Mouse (Mus musculus): ENCODE results near the gene Gm13101. TPM values are rescaled to one million over a fixed set of nuclear protein-coding genes. Genes with fewer than 3 reads are reported as not detected.
"Not testable (repeated sequence)": the region's sequence is repeated elsewhere in the genome, so short reads cannot be mapped to it uniquely, and the experiment has no call there.

Gm13101 gene
- not detected for total RNA-seq (2021)

- DNase-seq; intact Hi-C loops (cut with DNase I): not testable (repeated sequence)
Observed at GRCm38 (mm10) chr4:143966850-143967249, at the start of gene Gm13101. Gene Gm13101, minus strand, starts transcription at chr4:143966950.

GRCm38 (mm10) chr4:143994269-143994668, 27.5 kb upstream of the Gm13101 start, which contains the start of gene Pramef17:
Gene Pramef17, minus strand, starts transcription at chr4:143994369.
- DNase-seq; intact Hi-C loops (cut with DNase I): not testable (repeated sequence)

- intact Hi-C loops (cut with DNase I) = not testable (repeated sequence)
Observed at GRCm38 (mm10) chr4:143988126-143988525, 21.4 kb upstream of the Gm13101 start.

GRCm38 (mm10) chr4:143987475-143987941, 20.8 kb upstream of the Gm13101 start:
- DNase-seq; intact Hi-C loops (cut with DNase I): not testable (repeated sequence)

More at GRCm38 (mm10) chr4:143988126-143988525, 21.4 kb upstream of the Gm13101 start:
- peak; percentile 32 for DNase-seq

- DNase-seq; intact Hi-C loops (cut with DNase I): not testable (repeated sequence)
Observed at GRCm38 (mm10) chr4:143985733-143986132, 19.0 kb upstream of the Gm13101 start.

GRCm38 (mm10) chr4:143985165-143985564, 18.4 kb upstream of the Gm13101 start:
- DNase-seq; intact Hi-C loops (cut with DNase I): not testable (repeated sequence)

- intact Hi-C loops (cut with DNase I); DNase-seq: not testable (repeated sequence)
Observed at GRCm38 (mm10) chr4:143983446-143983845, 16.7 kb upstream of the Gm13101 start.

GRCm38 (mm10) chr4:143950916-143951315, 15.8 kb downstream of the Gm13101 start, which contains the start of gene Pramef25:
Gene Pramef25, minus strand, starts transcription at chr4:143951016.
- DNase-seq; intact Hi-C loops (cut with DNase I): not testable (repeated sequence)

Other genes starting within 250 kb of the Gm13101 start
- gene Gm13078, start 247.5 kb downstream of the Gm13101 start, total RNA-seq (2021) = not detected
- not detected for gene Gm13023, start 177.6 kb downstream of the Gm13101 start, total RNA-seq (2021)
- gene Gm13084, start 150.9 kb downstream of the Gm13101 start, total RNA-seq (2021) = not detected
- not detected for gene Gm13103, start 120.5 kb downstream of the Gm13101 start, total RNA-seq (2021)
- gene Pramef6, start 66.6 kb downstream of the Gm13101 start, total RNA-seq (2021) = not detected
- gene Pramef25, start 15.9 kb downstream of the Gm13101 start, total RNA-seq (2021) = not detected
- not detected for gene Pramef17, start 27.4 kb upstream of the Gm13101 start, total RNA-seq (2021)
- not detected for gene Pramel4, start 92.2 kb upstream of the Gm13101 start, total RNA-seq (2021)
- not detected for gene Gm13102, start 139.5 kb upstream of the Gm13101 start, total RNA-seq (2021)
- not detected for gene Oog3, start 195.7 kb upstream of the Gm13101 start, total RNA-seq (2021)
- gene Oog2, start 223.8 kb upstream of the Gm13101 start, total RNA-seq (2021) = not detected
- not detected for gene C87977, start 246.4 kb upstream of the Gm13101 start, total RNA-seq (2021)